Mouse (Mus musculus) ovary, postnatal 14 days (tissue): ENCODE results near the gene Gng7.
A peak's percentile ranks its signal among the peaks of the same experiment; 100 is the strongest.

ENCODE experiments used
- DNase-seq: peaks from one replicate; pipeline ENCODE4 v3.0.0; 2022; ENCODE audit warnings: low spot score

Gng7 gene

DNA sequence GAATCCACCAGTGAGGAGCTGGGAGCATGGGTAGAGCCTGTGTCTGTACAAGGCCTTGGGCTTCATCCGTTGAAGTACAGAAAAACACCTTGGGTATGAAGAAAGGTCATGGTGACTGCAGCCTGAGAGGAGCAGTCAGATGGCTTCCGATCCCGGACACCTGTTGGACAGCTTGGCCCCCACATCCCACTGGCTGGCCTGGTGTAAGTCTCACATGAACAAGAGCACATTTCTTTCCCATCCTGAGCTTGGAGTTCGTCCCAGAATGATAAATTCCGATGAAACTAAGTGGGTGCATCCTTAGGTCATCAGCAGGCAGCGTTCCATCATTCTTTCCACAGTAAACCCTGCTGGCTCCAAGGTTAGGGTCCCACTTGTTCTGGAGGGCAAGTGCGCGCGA, 71.0 kb downstream of the Gng7 start:
- no peak for DNase-seq

DNA sequence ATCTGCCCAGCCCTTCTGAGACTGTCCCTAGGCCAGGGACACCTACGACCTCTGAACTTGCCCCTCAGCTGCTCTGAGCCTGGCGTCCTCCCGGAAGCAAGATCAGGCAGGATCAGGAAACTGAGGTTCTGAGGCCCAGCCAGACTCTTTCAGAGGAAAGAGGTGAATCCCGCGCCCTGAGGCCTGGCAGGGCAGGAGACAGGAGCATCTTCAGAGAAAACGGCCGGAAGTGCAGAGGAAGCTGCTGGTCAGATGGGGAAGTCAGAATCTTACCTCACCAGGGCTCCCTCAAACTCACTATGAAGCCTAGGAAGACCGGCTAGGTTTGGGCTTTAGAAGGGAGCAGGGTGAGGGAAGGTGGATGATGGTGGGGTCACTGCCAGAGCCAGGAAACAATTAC, 71.8 kb downstream of the Gng7 start:
- no peak for DNase-seq

DNA sequence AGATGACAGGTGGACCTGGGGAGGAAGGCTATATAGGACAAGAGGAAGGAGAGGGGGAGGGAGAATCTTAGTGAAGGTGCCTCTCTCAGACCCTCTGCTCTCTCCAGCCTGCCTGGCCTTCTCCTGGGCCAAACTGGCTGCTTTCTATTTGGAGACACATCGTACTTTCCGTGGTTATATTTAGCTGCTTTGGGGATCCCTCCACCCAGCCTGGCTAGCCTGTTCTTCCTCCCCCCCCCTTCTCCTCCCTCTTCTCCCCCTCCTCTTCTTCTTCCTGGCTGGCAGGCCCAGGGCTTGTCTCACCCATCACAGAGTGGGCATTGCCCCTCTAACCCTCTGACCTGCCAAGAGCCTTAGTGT, 73.8 kb downstream of the Gng7 start:
- no peak for DNase-seq

- no peak for DNase-seq
Observed at GRCm38 (mm10) chr10:80940320-80940987, 74.3 kb downstream of the Gng7 start.

GRCm38 (mm10) chr10:80939671-80940070, 75.1 kb downstream of the Gng7 start:
- DNase-seq: peak; percentile 71

DNA sequence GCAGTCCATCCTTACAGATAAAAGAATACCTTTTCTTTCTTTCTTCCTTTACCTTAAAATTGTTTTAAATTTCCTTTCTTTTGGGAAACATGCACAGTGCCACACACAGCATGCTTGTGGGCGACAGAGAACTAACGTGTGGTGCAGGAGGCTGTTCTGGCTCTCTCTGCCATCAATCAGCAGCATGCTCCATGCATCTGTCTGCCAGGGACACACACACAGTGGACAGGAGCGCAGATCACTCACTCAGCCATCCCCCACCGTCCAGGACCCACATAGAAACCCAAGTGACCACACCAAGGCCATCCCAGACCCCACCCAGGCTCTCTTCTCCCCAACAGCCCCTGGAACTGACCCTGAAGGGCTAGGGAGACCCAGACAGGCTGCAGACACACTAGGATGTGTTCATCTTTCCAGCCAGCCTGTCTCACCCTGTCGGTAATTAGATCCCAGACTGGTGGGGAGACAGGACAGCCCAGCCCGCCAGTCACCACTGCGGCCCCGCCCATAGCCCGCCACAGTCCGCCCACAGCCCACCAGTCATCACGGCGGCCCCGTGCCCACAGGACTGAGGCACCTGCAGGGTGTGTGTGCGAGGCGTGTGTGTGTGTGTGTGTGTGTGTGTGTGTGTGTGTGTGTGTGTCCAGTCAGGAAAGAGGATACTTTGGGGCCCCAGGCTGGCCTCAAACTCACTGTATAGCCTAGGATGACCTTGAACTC, 75.8 kb downstream of the Gng7 start:
- no peak for DNase-seq

DNA sequence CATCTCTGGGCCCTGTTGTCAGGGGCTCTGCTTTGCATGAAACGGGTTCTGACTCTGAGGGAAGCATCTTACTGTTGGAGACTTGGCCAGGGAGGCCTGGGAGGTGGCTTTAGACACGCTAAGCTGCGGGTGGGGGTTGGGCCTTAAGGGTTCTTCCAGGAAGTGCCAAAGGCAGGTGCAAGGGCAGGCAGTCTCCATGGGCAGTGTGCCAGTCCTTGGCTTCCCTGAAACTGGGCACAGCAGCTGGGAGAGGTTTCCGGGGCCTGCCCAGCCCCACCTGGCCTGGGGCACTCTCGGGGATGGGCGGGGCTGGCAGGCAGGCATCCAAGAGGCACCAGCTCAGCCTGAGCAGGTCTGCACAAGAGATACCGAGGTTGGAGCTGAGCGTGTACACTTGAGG, 77.1 kb downstream of the Gng7 start:
- peak; percentile 59 for DNase-seq

DNA sequence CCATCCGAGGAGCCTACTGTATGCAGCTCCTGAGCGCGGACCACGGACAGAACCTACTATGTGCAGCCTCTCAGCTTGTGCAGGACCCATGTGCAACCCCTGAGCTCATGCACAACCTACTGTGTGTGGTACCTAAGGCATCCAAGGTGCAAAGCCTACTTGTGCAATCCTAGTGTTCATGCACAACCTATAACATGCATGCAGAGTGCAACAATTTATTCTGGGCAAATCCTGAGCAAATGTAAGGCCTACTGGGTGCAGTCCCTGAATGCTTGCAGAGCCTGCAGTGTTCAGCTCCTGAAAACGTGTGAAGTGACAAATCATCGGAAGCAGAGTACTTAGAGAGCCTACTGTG, 78.0 kb downstream of the Gng7 start:
- no peak for DNase-seq

DNA sequence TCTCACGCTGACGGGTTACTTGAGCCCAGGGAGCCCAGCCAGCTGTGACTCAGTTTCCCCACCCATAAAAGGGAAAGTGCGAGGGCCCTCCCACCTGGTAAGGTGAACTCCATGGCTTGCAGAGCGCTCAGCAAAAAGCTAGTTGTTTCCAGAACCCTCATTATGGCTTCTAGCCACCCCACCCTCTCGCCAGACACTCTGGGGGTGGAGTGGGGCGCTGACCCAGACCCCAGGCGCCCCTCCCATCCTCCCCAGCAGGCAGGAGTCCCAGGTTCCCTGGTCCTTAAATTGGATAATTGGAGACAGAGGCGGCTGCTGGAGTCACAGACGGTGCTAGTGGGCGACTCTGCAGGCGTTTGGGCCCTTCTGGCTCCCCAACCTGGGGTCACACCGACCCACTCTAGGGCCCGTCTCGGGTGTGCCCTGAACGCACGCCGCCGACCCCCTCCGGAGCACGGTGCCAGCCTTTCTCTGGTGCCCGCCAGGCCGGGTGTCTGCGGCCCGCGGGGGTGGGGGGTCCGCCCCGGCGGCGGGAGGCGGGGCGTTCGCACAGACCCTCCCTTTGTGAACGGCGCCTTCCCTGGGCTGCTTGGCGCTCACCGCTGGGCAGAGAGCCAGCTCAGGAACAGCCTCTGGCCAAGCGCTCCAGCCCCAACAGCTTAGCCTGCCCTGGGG, 78.5 kb downstream of the Gng7 start:
- peak; percentile 67 for DNase-seq

GRCm38 (mm10) chr10:80935698-80936097, 79.0 kb downstream of the Gng7 start:
- DNase-seq: no peak

- no peak for DNase-seq
Observed at GRCm38 (mm10) chr10:80935241-80935640, 79.5 kb downstream of the Gng7 start.

- DNase-seq: no peak
Observed at GRCm38 (mm10) chr10:80934136-80934985, 80.4 kb downstream of the Gng7 start.

DNA sequence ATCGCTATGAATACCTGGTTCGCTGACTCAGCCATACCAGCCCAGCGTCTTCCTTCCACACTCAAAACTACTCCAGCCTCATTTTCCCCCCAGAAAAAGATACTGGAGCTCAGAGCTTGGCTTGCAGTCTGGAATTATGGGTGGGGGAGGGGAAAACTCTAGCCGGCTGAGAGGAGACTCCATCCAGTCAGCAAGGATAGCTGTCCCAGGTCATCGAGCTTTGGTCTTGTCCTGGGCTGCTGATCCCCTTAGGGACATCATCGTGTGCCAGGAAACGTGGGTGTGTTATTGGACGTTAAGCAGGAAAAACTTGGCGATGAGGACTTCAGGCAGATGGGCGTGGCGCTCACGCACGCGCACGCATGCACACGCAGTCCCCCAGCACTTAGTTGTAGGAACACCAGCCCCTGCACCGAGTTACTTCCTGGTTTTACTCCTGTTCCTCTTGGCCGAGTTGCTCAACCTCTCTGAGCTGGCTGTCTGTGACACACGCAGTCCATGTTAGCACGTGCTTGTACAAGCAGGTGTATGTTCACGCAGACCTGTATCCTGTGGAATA, 81.2 kb downstream of the Gng7 start:
- DNase-seq: no peak

GRCm38 (mm10) chr10:80932700-80933420, 81.9 kb downstream of the Gng7 start:
- no peak for DNase-seq

DNA sequence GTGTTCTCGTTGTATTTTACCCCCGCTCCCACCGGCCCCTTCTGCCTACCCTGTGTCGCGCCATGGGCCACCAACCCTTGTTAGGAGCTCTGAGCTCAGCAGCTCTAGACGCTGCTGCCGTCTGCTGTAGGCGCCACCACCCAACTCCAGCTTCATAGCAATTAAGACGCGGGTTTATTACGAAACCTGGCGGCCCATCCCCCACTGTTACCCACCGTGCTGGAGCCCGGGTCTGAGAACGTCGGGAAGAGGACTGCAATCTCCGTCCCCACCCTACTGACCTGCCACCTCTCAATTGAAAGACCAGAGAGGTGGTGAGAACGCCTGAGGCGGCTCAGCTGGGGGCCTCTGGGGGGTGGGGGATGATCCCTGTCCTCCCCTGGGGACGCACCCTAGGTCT, 82.5 kb downstream of the Gng7 start:
- DNase-seq: no peak

- no peak for DNase-seq
Observed at GRCm38 (mm10) chr10:80931695-80932094, 83.0 kb downstream of the Gng7 start.

DNA sequence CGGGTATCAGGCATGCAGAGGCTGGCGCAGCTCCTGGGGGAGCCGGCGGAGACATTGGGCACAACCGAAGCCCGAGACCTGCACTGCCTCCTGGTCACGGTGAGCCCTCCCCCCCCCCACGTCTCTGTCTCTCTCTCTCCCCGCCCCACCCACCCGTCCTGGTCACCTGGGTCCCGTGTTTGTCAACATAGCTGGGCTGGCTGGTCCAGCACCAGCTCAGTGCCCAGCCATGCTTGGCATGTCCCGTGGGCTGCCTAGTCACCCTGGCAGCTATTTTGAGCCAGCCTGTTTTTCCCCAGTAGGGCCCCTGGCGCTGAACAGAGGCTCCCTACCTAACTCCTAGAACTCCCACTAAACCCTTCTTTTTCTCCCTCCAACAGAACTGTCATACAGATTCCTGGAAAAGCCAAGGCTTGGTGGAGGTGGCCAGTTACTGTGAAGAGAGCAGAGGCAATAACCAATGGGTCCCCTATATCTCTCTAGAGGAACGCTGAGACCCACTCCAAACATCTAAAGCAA, 83.5 kb downstream of the Gng7 start:
- DNase-seq: no peak

GRCm38 (mm10) chr10:80930361-80931152, 84.2 kb downstream of the Gng7 start:
- no peak for DNase-seq

- peak; percentile 97 for DNase-seq
Observed at GRCm38 (mm10) chr10:80929299-80930226, 85.2 kb downstream of the Gng7 start, which contains the start of gene Gadd45b. Gene Gadd45b, plus strand, starts transcription at chr10:80930073.
